Mouse (Mus musculus): Measurements from ENCODE around the gene Zbtb5.
"Not testable (repeated sequence)": the region's sequence is repeated elsewhere in the genome, so short reads cannot be mapped to it uniquely, and the experiment has no call there.

The Zbtb5 gene

GRCm38 (mm10) chr4:45010806-45011415 lies 1.3 kb downstream of the Zbtb5 start:
- DNase-seq: peak in 1 of 2 experiments; percentile 9

GRCm38 (mm10) chr4:45005452-45005851 lies 6.8 kb downstream of the Zbtb5 start:
- no peak for DNase-seq

- DNase-seq: no peak
Observed at GRCm38 (mm10) chr4:45000001-45000400, 12.2 kb downstream of the Zbtb5 start.

- no peak for DNase-seq
Observed at GRCm38 (mm10) chr4:44998071-44998470, 14.1 kb downstream of the Zbtb5 start.

- no peak for DNase-seq
Observed at GRCm38 (mm10) chr4:44994776-44995175, 17.4 kb downstream of the Zbtb5 start.

- no peak for DNase-seq
Observed at GRCm38 (mm10) chr4:44993847-44994246, 18.4 kb downstream of the Zbtb5 start.

- not testable (repeated sequence) for DNase-seq
Observed at GRCm38 (mm10) chr4:44993179-44993578, 19.0 kb downstream of the Zbtb5 start.

- DNase-seq: not testable (repeated sequence)
Observed at GRCm38 (mm10) chr4:44992330-44992729, 19.9 kb downstream of the Zbtb5 start.

- no peak for DNase-seq
Observed at GRCm38 (mm10) chr4:44990560-44990959, 21.7 kb downstream of the Zbtb5 start.

- no peak for DNase-seq
Observed at GRCm38 (mm10) chr4:44983131-44983740, 29.0 kb downstream of the Zbtb5 start.

- DNase-seq: no peak
Observed at GRCm38 (mm10) chr4:44982440-44983130, 29.6 kb downstream of the Zbtb5 start.

GRCm38 (mm10) chr4:44981974-44982287 lies 30.3 kb downstream of the Zbtb5 start:
- peak in 1 of 2 experiments; percentile 21 for DNase-seq

GRCm38 (mm10) chr4:44981280-44981973 lies 30.8 kb downstream of the Zbtb5 start, which contains the start of gene Grhpr:
Grhpr (plus strand) TSS chr4:44981395.
- DNase-seq: peak; percentile 82 to 86

- DNase-seq: no peak
Observed at GRCm38 (mm10) chr4:44979794-44980338, 32.3 kb downstream of the Zbtb5 start.

- no peak for DNase-seq
Observed at GRCm38 (mm10) chr4:44978175-44978574, 34.0 kb downstream of the Zbtb5 start.

- no peak for DNase-seq
Observed at GRCm38 (mm10) chr4:44976921-44977710, 35.1 kb downstream of the Zbtb5 start.

GRCm38 (mm10) chr4:44976026-44976615 lies 36.1 kb downstream of the Zbtb5 start:
- DNase-seq: no peak

- no peak for DNase-seq
Observed at GRCm38 (mm10) chr4:44974331-44974730, 37.9 kb downstream of the Zbtb5 start.

- DNase-seq: no peak
Observed at GRCm38 (mm10) chr4:44973871-44974270, 38.3 kb downstream of the Zbtb5 start.

- peak; percentile 84 to 90 for DNase-seq
Observed at GRCm38 (mm10) chr4:44973450-44973849, 38.8 kb downstream of the Zbtb5 start.

GRCm38 (mm10) chr4:44970612-44971110 lies 41.6 kb downstream of the Zbtb5 start:
- peak; percentile 32 to 34 for DNase-seq

GRCm38 (mm10) chr4:44970056-44970455 lies 42.2 kb downstream of the Zbtb5 start:
- no peak for DNase-seq

Measured in lung, adult 18-20 months (tissue).